Mouse (Mus musculus) liver, embryonic 16.5 days (tissue): ENCODE data around the gene Ttc1. TPM values are rescaled to one million over a fixed set of nuclear protein-coding genes. Genes with fewer than 3 reads are reported as not detected.

Source experiments
- ATAC-seq: fragments of 200-750 bp; cut with Nextera tagmentation; 2 replicates; pipeline ENCODE4 v1.8.0; 2017; ENCODE audit warnings: low read depth, mild to moderate bottlenecking, moderate number of reproducible peaks, moderate library complexity
- H3K27ac ChIP-seq: fragments of 300-500 bp; sonication (generic); 2 replicates; pipeline ENCODE4 v1.5.1; 2014; ENCODE audit warnings: mild to moderate bottlenecking, low read length
- H3K27me3 ChIP-seq: fragments of 300-500 bp; sonication (generic); 2 replicates; pipeline ENCODE4 v1.6.1; 2014; ENCODE audit warnings: low read depth, low read length, mixed read lengths; ENCODE audit not compliant: control insufficient read depth, insufficient read depth
- H3K36me3 ChIP-seq: fragments of 300-500 bp; sonication (generic); 2 replicates; pipeline ENCODE4 v1.6.1; 2014; ENCODE audit warnings: mild to moderate bottlenecking; ENCODE audit not compliant: control insufficient read depth, insufficient read depth
- H3K4me1 ChIP-seq: fragments of 300-500 bp; sonication (generic); 2 replicates; pipeline ENCODE4 v1.6.1; 2014; ENCODE audit warnings: low read depth, low read length, mixed read lengths; ENCODE audit not compliant: control insufficient read depth
- H3K4me2 ChIP-seq: fragments of 300-500 bp; sonication (generic); 2 replicates; pipeline ENCODE4 v1.6.1; 2014; ENCODE audit warnings: low read depth, low read length, mixed read lengths
- H3K4me3 ChIP-seq: fragments of 300-500 bp; sonication (generic); 2 replicates; pipeline ENCODE4 v1.5.1; 2014; ENCODE audit warnings: low read depth, mild to moderate bottlenecking, low read length
- H3K9ac ChIP-seq: fragments of 300-500 bp; sonication (generic); 2 replicates; pipeline ENCODE4 v1.6.1; 2014; ENCODE audit warnings: low read depth, low read length
- H3K9me3 ChIP-seq: fragments of 300-500 bp; sonication (generic); replicated peaks from 2 replicates; pipeline ENCODE4 v1.6.1; 2016; ENCODE audit warnings: low read length; ENCODE audit not compliant: control insufficient read depth
- WGBS: fragments of 180-500 bp; shearing (Covaris S2); extraction: QIAGEN DNeasy Blood & Tissue Kit; methylation state at CpG from one replicate; pipeline ENCODE4 v1.1.7; 2014; ENCODE audit not compliant: insufficient replicate concordance; 5-methylcytosine and 5-hydroxymethylcytosine counted together
- polyA plus RNA-seq: library from polyadenylated mRNA; unstranded; fragments of >200 nt; fragmentation: Nextera tagmentation; extraction: Ambion mirVana; gene quantifications from 2 replicates; pipeline ENCODE4 v1.2.1, GENCODE M21; 2015

Ttc1 gene
- polyA plus RNA-seq, 1 experiment from 2014 or later = 30.2 TPM

DNA sequence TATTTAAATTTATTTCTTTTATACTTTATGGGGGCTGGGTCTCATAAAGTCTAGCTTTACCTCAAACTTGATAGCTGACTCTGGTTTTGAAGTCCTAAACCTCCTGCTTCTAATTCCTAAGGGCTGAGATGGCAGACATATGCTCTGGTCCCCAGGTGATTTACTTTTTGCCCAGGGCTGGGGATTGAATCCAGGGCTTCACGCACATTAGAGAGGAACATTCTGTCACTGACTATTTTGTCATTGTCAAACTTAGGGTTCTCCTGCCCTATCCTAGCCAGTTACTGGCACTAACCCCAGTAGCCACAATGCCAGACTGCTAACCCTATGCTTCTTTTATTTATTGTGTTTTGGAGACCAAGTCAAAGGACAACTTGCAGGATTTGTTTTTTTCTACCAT, 59.0 kb downstream of the Ttc1 start:
- Histone ChIP-seq H3K4me1 (no peaks in the 10 kb centered on the region; the same call in 1 of the 2 replicates), H3K27ac (no peak overlapping the region), H3K27me3 (no peaks in the 10 kb centered on the region), H3K9me3 (no peaks in the 10 kb centered on the region), H3K9ac (no peak overlapping the region), H3K36me3 (peaks cover 14% of the 10 kb centered on the region), H3K4me2 (no peak overlapping the region), H3K4me3 (no peak overlapping the region)
- no peak for ATAC-seq
- WGBS = 85% methylated on average over 1 of the region's 1 CpGs

DNA sequence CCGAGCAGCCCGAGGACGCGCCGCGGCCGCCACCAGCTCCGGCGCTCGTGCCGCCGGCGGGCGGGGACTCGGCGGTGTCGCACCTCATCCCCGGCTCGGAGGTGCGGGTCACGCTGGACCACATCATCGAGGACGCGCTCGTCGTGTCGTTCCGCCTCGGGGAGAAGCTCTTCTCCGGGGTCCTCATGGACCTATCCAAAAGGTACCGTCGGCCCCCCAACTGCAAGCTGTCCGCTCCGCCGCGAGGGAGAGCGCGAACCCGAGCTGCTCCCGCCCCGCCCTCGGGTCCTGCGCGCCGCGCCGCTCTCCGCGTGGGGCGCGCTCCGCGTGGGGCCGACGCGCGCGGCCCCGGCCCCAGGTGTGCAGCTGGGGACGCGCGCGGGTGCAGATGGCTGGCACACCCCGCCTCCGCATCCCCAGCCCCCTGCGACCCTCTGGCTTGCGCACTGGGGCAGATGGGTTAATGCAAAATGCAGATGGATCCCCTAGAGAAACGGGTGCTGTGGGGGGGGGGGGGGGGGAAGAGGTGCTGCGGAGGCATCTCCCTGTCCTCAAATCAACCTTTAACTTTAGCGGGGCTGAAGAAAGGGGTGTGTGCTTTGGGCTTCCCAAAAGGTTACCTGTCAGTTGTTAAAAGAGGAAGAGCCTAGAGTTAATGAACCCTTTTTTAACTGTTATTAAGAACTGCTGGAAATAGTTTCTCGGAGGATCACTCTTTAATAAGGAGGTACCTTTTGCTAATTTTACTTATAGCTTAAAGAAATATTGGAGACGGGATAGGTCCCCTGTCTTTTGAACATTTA, 65.2 kb downstream of the Ttc1 start:
- Histone ChIP-seq H3K4me3 (peak overlapping the region; percentile 90), H3K27ac (peak overlapping the region; percentile 85), H3K27me3 (no peaks in the 10 kb centered on the region), H3K36me3 (no peaks in the 10 kb centered on the region; the same call in none of the 2 replicates), H3K9ac (peak overlapping the region; percentile 95), H3K9me3 (no peaks in the 10 kb centered on the region), H3K4me2 (peak overlapping the region; percentile 95), H3K4me1 (peaks cover 6% of the 10 kb centered on the region)
- WGBS = under 1% methylated on average over 72 of the region's 72 CpGs
- 0 out of 2 replicates have a peak, but pooled peaks have one; percentile 6 for ATAC-seq

DNA sequence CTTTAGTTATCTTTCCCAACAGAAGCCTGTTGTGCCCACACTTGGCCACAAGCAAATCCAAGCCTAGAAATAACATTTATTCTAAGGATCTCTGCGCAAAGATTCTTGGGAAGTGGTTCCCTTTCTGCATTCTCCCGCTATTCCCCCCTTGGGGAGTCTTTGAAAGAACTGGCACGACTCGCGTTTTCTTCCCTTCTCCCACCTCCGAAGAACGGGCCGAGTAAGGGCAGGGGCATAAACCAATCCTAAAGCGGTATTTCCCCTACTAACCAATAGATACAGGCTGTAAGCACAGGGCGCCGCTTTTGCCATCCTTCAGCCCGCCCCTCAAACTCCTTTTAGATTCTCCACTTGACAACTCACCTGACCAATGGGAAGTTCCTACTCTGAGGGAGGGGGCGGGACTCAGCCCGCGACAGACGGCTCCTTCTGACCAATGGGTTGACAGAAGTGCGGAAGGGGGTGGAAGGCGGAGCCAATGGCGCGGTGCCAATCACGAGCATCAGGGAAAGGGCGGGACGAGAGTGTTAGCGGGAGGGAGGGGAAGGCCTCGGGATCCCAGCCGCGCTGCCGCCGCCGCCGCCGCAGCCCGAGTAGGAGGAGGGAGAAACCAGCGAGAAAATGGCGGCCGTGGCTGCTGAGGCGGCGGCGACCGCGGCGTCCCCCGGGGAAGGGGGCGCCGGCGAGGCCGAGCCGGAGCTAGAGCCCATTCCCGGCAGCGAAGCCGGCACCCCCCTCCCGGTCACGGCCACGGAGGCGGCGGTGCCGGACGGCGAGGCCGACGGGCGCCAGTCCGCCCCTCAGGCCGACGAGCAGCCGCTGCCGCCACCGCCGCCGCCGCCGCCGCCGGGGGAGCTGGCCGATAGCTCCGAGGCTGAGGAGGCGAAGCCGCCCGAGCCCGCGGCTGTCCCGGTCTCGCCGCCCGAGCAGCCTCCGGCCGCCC, 66.1 kb downstream of the Ttc1 start, which contains the start of gene Pwwp2a:
Gene Pwwp2a, plus strand, starts transcription at position 527 of the 943 bp plus-strand sequence.
- Histone ChIP-seq H3K4me2 (peak within 1 kb of the TSS; percentile 95), H3K36me3 (no peaks in the 10 kb centered on the region; the same call in 1 of the 2 replicates), H3K27ac (peak within 1 kb of the TSS; percentile 85), H3K4me1 (peaks cover 6% of the 10 kb centered on the region), H3K9ac (peak within 1 kb of the TSS; percentile 95), H3K4me3 (peak within 1 kb of the TSS; percentile 90), H3K9me3 (no peaks in the 10 kb centered on the region), H3K27me3 (no peaks in the 10 kb centered on the region)
- peak; percentile 97 for ATAC-seq
- under 1% methylated on average over 80 of the region's 87 CpGs for WGBS

Other genes with a start within 250 kb of the Ttc1 start
- gene Ccnjl, start 219.2 kb downstream of the Ttc1 start, polyA plus RNA-seq = 1.8 and 2.2 TPM in 2 replicates
- 0.43 and 0.71 TPM in 2 replicates for gene 4933415A04Rik, start 161.0 kb downstream of the Ttc1 start, polyA plus RNA-seq
- gene Fabp6, start 146.5 kb downstream of the Ttc1 start, polyA plus RNA-seq = not detected in 2 replicates
- gene Pwwp2a, start 66.0 kb downstream of the Ttc1 start, polyA plus RNA-seq = 4.3 and 4.6 TPM in 2 replicates
- 7.0 and 7.5 TPM in 2 replicates for gene Adra1b, start 153.2 kb upstream of the Ttc1 start, polyA plus RNA-seq